Mouse (Mus musculus) c-Kit-positive CD71-positive TER-119-negative erythroid progenitor cells, embryonic 14.5 days (primary cell): ENCODE data around the gene Rpl36a.
"Not testable (repeated sequence)": the region's sequence is repeated elsewhere in the genome, so short reads cannot be mapped to it uniquely, and the experiment has no call there.

Source experiments
- DNase-seq: peaks from one replicate; pipeline ENCODE4 v3.0.0-alpha.2; 2013; ENCODE audit warnings: low read depth

The Rpl36a gene

DNA sequence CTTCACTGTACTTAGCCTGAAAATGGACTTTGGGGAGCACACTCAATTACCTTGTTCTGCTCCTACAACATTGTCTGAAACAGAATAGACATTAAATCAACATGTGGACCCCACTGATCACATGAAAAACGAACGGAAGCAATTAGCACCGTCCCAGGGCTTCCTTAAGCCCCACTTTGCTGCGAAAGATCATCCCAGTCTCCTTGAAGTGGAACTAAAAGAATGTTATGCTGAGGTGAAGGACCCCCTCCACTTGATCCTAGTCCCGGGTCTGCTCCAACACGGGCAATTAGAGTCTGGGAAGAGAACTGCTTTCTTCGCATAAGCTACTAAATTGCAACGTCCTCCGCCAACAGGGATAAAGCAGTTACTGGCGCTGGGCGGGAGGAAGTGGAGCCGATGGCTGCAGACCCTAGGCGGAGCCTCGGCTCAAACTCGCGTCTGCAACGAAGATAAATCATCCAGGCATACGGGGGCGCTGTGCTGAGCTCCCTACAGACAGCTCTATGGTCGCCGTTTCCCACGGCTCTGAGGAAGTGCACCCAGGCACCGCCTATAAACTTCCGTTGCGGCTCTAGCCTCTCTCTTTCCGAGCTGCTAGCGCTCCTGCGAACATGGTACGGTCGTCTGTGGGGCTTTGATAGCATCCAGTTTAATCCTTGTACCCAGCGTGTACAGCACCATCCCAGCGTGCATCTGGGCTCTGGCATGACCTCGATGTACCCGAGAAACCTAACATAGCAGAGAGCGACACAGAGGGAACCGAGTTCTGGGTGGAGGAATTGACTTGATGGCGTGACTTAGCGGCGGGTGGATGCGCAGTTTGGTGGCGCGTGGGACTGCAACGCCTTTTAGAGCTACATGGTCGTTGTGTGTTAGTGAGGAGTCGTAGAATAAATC is at the start of gene Rpl36a:
TSS of gene Rpl36a (plus strand) at position 552 of the 900 bp plus-strand sequence.
- DNase-seq, result peak; percentile 81

- DNase-seq, result not testable (repeated sequence)
These were observed 45.7 kb upstream of the Rpl36a start for GRCm38 (mm10) chrX:134539795-134540194.

- no peak for DNase-seq
These were observed 44.9 kb upstream of the Rpl36a start for GRCm38 (mm10) chrX:134540414-134541135.

DNA sequence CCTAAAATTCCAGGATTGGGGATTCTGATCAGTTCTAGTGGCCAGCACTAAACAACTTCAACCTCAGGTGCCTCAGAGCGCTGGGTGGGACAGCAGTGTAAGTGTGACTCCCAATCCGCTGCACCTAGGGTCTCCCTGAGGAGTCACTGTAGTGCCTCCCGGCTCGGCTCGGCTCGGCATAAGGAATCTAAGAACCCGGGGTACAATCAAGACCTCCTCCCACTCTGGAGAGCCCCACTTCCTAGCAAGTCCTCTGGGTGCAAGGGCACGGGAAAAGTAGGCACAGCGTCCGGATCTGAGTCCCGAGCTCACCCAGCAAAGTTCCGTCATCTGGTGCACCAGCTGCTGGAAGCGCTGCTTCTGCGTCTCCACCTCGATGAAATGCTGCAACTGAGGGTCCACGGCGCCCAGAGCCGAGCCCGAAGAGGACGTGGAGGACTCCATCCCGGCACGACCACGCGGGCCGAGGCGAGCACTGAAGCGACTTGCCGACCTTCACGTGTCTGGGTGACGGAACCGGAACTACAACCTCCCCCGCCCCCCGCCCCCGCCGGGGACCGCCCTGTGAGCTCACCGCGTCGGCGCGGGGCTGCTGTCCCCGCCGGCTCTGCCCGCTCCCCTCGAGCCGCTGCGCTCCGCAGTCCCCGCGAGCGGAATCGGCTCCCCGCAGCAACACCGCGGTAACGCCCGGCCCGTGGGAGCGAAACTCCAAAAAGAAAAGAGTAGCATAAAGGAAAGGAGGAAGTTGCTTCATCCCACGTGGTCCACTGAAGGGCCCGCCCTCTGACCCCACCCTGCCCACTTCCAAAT is 44.1 kb upstream of the Rpl36a start, which contains the start of gene Timm8a1:
TSS of gene Timm8a1 (minus strand) at position 721 of the 810 bp plus-strand sequence.
- no peak for DNase-seq

GRCm38 (mm10) chrX:134541955-134542308 is 43.5 kb upstream of the Rpl36a start:
- no peak for DNase-seq

- no peak for DNase-seq
These were observed 38.1 kb upstream of the Rpl36a start for GRCm38 (mm10) chrX:134547330-134547729.

DNA sequence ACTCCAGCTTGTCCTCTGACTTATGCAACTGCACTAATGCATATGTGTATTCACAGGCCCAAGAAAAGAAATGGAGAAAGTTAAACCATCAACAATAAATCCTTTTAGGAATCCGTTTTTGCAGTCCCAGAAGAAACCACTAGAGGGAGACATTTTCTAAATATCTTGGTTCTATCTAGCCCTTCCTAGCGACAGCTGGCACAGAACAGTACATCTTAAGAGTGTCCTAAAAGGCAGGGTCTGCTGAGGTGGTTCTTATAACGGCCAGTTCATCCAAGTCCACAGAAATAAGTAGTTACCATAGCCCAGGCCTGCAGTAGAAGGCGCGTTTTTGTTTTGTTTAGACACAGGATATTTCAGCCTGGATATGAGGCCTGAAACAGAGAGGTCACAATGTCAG is 34.6 kb upstream of the Rpl36a start:
- no peak for DNase-seq

GRCm38 (mm10) chrX:134553326-134553725 is 32.1 kb upstream of the Rpl36a start:
- DNase-seq, result no peak

- no peak for DNase-seq
These were observed 31.0 kb upstream of the Rpl36a start for GRCm38 (mm10) chrX:134554425-134554824.

- no peak for DNase-seq
These were observed 21.1 kb upstream of the Rpl36a start for GRCm38 (mm10) chrX:134564326-134564725.

GRCm38 (mm10) chrX:134566536-134567222 is 18.8 kb upstream of the Rpl36a start:
- DNase-seq, result no peak

GRCm38 (mm10) chrX:134577896-134578295 is 7.6 kb upstream of the Rpl36a start:
- no peak for DNase-seq

DNA sequence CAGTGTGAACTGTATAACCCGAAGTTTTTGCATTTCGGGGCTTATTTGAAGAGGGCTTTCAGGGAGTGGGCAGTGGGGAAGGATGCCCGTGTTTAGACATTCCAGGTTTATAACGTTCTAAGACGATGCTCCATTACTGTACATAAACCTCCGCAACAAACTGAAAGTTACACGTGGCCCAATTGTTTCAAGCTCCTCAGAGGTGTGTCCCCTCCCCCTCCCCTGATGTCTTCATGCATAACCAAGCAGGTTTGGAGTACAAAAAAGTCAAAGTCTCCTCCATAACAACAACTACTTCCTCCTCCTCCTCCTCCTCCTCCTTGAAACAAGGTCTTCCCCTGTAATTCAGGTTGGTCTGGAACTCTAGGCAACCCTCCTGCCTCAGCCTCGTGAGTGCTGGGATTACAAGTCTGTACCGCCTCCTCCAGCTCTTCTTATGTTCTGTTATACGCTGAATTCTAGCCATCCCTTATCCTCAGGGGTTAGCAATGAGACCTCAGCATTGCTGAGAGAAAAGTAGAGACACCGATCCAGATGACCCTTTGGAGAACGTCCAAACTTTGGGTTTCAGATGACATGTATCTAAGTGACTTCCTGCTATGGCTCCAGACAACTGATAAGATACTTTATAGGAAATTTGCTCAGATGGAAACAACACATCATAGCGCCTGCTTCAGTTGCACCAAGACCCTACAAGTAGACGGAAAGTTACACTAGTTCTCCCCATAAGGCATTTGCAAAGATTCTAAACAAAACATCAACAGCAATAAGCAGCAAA is 4.7 kb upstream of the Rpl36a start:
- no peak for DNase-seq

DNA sequence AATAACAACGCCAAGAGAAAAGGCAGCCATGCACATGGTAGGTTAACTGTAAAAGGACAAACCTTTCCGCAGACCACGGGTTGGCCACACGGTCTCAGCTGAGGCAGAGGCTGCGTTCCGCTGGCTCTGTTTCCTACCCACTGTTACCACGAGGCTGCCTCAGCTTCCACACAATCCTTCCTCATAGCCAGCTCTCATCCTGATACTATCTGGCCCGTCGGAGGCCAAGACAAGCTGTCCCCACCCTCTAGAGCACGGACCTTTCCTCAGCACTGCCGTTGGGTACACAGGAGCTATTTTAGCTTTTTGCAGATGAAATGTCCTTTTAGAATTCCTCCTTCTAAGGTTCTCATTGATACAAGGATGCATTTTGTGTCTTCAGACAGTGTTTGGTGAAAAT is 3.2 kb upstream of the Rpl36a start:
- DNase-seq, result no peak

GRCm38 (mm10) chrX:134582888-134583669 is 2.4 kb upstream of the Rpl36a start, which contains the start of gene Btk:
TSS of gene Btk (minus strand) at chrX:134583570.
- DNase-seq, result no peak

GRCm38 (mm10) chrX:134586447-134586846 is 993 bp downstream of the Rpl36a start:
- DNase-seq, result no peak

GRCm38 (mm10) chrX:134588261-134588660 is 2.8 kb downstream of the Rpl36a start:
- DNase-seq, result no peak

GRCm38 (mm10) chrX:134588997-134589396 is 3.5 kb downstream of the Rpl36a start:
- DNase-seq, result no peak

- no peak for DNase-seq
These were observed 4.4 kb downstream of the Rpl36a start for GRCm38 (mm10) chrX:134589836-134590235.
